Comparison of ENCODE assay signal across 16 mouse cellular contexts in the genomic region with DNA sequence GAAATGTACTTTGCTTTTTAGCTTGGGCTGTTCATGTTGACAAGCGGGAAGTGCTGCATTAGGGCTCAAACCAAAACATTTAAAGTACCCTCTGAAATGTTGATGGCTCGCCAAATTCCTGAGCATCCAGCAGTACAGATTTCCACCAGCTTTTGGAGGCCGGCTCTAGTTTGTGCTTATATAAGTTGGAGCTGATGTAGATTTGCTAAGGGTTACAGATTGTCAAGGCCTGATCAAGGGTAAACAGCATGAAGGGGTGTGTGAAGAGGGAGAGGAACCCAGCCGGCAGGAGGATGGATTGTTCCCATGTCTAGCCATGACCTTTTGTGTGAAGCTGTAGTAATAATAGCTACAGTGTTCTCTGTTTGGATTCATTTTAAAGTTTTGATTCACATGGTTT. TPM values are rescaled to one million over a fixed set of nuclear protein-coding genes. Genes with fewer than 3 reads are reported as not detected.
A peak's percentile ranks its signal among the peaks of the same experiment; 100 is the strongest.
DNase-seq lines count a peak whose midpoint lies in the region; ATAC-seq and TF ChIP-seq lines count a peak whose summit lies in the region.
"Had no signal": no experiment of that assay in that cellular context is flagged by ENCODE, and none has a peak within 500 bp of the region (broad histone marks: within the 10 kb centered on the region; RNA-seq: fewer than 3 reads in every experiment).

No protein-coding gene starts in this region.

- no peak for TF ChIP-seq CTCF in layer of hippocampus, adult 2 months (conservative IDR thresholded peaks at IDR 0.05)
- no peak for TF ChIP-seq CTCF in cerebellum, adult 2 months (IDR thresholded peaks at IDR 0.05; ENCODE audit: borderline replicate concordance, insufficient read depth, low read depth, low read length)

- H3K27ac ChIP-seq in layer of hippocampus, adult 2 months: peak overlapping the region; percentile 67; the same call in 1 of the 2 replicates
- no peak overlapping the region; the same call in none of the 2 replicates for H3K27ac ChIP-seq in intestine, embryonic 16.5 days (ENCODE audit: low read length)
- no peak overlapping the region for H3K27ac ChIP-seq in cerebellum, adult 2 months (ENCODE audit: insufficient read depth, low read length)
- H3K27ac ChIP-seq: forebrain, embryonic 15.5 days; limb, embryonic 13.5 days had no signal

- peaks cover 9% of the 10 kb centered on the region for H3K4me1 ChIP-seq in intestine, embryonic 16.5 days (ENCODE audit: control insufficient read depth, insufficient read depth, low read length)
- no peaks in the 10 kb centered on the region for H3K4me1 ChIP-seq in cerebellum, adult 2 months (ENCODE audit: control insufficient read depth, insufficient read depth, low read length)
- H3K4me1 ChIP-seq: forebrain, embryonic 15.5 days; limb, embryonic 13.5 days had no signal

- peak; percentile 43; the same call in 1 of the 2 replicates for ATAC-seq in frontal cortex, adult (ENCODE audit: low TSS enrichment)
- peak; percentile 86 for ATAC-seq in intestine, embryonic 16.5 days
- ATAC-seq in inflammation-experienced regulatory T-cells, adult 6 months: no peak
- ATAC-seq: forebrain, embryonic 15.5 days had no signal

- 43% methylated on average over 4 of the region's 4 CpGs for WGBS in intestine, embryonic 16.5 days
- WGBS in cerebellum, adult 2 months: 72% methylated on average over 4 of the region's 4 CpGs

- H3K9ac ChIP-seq in intestine, embryonic 16.5 days (ENCODE audit: low read depth, low read length): no peak overlapping the region
- H3K9ac ChIP-seq: forebrain, embryonic 15.5 days; heart, embryonic 12.5 days; limb, embryonic 13.5 days had no signal

- no peaks in the 10 kb centered on the region for H3K9me3 ChIP-seq in intestine, embryonic 16.5 days (ENCODE audit: control insufficient read depth, low read length)
- H3K9me3 ChIP-seq: forebrain, embryonic 15.5 days; G1E; heart, embryonic 12.5 days; limb, embryonic 13.5 days had no signal

- H3K4me3 ChIP-seq in layer of hippocampus, adult 2 months: no peak overlapping the region
- H3K4me3 ChIP-seq in intestine, embryonic 16.5 days (ENCODE audit: low read length): peak overlapping the region; percentile 21; the same call in 1 of the 2 replicates
- no peak overlapping the region for H3K4me3 ChIP-seq in cerebellum, adult 2 months (replicated peaks; ENCODE audit: insufficient read depth, low read depth, low read length)
- H3K4me3 ChIP-seq: forebrain, embryonic 15.5 days; heart, embryonic 12.5 days; limb, embryonic 13.5 days had no signal

- H3K36me3 ChIP-seq in intestine, embryonic 16.5 days (ENCODE audit: control insufficient read depth, insufficient read depth, low read length): no peaks in the 10 kb centered on the region
- H3K36me3 ChIP-seq: forebrain, embryonic 15.5 days; G1E; heart, embryonic 12.5 days; limb, embryonic 13.5 days had no signal

- DNase-seq in frontal cortex, postnatal 25 days (ENCODE audit: low spot score in 2 of 2): no peak
- no peak for DNase-seq in layer of hippocampus, adult 2 months (ENCODE audit: low spot score in 2 of 2)
- no peak for DNase-seq in layer of hippocampus, adult 9-10 months (ENCODE audit: low spot score)
- DNase-seq in 3T3-L1 (ENCODE audit: low read depth, low spot score): peak; percentile 34
- no peak for DNase-seq in cerebellum, adult 2 months
- DNase-seq: cerebellum, adult 9-10 months had no signal

- no peaks in the 10 kb centered on the region for H3K27me3 ChIP-seq in intestine, embryonic 16.5 days (replicated peaks; ENCODE audit: control insufficient read depth, insufficient read depth, low read length)
- no peaks in the 10 kb centered on the region; the same call in 1 of the 2 replicates for H3K27me3 ChIP-seq in cerebellum, adult 2 months (ENCODE audit: control insufficient read depth, insufficient read depth, low read length)
- H3K27me3 ChIP-seq: forebrain, embryonic 15.5 days; heart, embryonic 12.5 days; limb, embryonic 13.5 days had no signal

- peak overlapping the region; percentile 13; the same call in 1 of the 2 replicates for H3K4me2 ChIP-seq in intestine, embryonic 16.5 days (ENCODE audit: low read depth, low read length)
- H3K4me2 ChIP-seq: forebrain, embryonic 15.5 days; heart, embryonic 12.5 days; limb, embryonic 13.5 days had no signal

- TF ChIP-seq POLR2A in cerebellum, adult 2 months (IDR thresholded peaks at IDR 0.05; ENCODE audit: borderline replicate concordance, insufficient read depth, low read length): no peak

RNA-seq across cellular contexts. Expression of gene P2ry14, which starts 22.3 kb away (rescaled TPM):
- total RNA-seq in layer of hippocampus, adult 2 months (2021): 1 to 10 TPM; 1.8 to 3.5 TPM
- 10.4 and 12.1 TPM in 2 replicates for polyA plus RNA-seq in intestine, embryonic 16.5 days (2015; fragmentation: Nextera tagmentation; extraction: Ambion mirVana)
- 3.4 and 4.2 TPM in 2 replicates for polyA plus RNA-seq in cerebellum, adult 2 months (2012; rRNA removed)
- polyA plus RNA-seq in inflammation-experienced regulatory T-cells, adult 6 months (2017; shearing (Covaris generic)): 1 to 10 TPM; 2.8 to 3.6 (median 3.3) TPM
- polyA plus RNA-seq: C2C12, G1E had no signal

RNA-seq across cellular contexts. Expression of gene Gpr171, which starts 29.5 kb away (rescaled TPM):
- total RNA-seq in layer of hippocampus, adult 2 months (2021): not detected
- polyA plus RNA-seq in intestine, embryonic 16.5 days (2015; fragmentation: Nextera tagmentation; extraction: Ambion mirVana): 0.91 and 1.2 TPM in 2 replicates
- 0.06 TPM in 1 of 2 replicates, not detected in the other for polyA plus RNA-seq in cerebellum, adult 2 months (2012; rRNA removed)
- 10 to 100 TPM; 45.7 to 91.9 (median 55.6) TPM for polyA plus RNA-seq in inflammation-experienced regulatory T-cells, adult 6 months (2017; shearing (Covaris generic))
- total RNA-seq: gastrocnemius, postnatal 14 days; left cerebral cortex, adult 8-10 months had no signal
- polyA plus RNA-seq: C2C12, G1E had no signal

Comparison
In these comparisons a context has a peak if more than half of its experiments do, and no peak if none do; other contexts are left out.
1. RNA of gene Gpr171, which starts 29.5 kb away (polyA plus RNA-seq): 45.7 to 91.9 TPM in inflammation-experienced regulatory T-cells, adult 6 months; 0.91 to 1.2 TPM in intestine, embryonic 16.5 days and 0.06 TPM in cerebellum, adult 2 months; every median in the first group is over 10 times any median in the second.